Mouse (Mus musculus): ENCODE results near the gene Dlx2. TPM values are rescaled to one million over a fixed set of nuclear protein-coding genes. Genes with fewer than 3 reads are reported as not detected.

The Dlx2 gene
- polyA plus RNA-seq, 1 experiment = 0.04 TPM

DNA sequence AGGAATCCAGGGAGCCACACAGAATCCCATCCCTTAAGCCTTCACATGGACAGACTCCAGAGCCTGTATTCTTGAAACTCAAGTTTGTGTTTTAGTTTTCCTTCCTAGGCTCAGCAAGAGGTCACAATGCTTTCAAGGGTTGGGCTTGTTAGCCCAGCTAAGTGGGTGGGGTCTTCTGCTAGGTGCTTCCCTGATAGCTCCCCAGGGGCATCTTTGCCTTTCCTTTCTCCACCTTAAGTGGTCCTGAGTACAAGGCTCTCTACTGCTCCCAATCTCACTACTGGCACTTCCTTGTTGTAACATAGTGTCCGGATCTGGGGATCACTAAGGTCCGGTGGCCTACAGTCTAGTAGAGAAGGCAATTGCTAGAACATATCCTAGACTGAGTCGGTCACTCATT, 3.8 kb upstream of the Dlx2 start:
- DNase-seq = no peak
- no peak for TF ChIP-seq CTCF (IDR thresholded peaks at IDR 0.05; ENCODE audit: insufficient read depth, low read length)
- TF ChIP-seq POLR2A (IDR thresholded peaks at IDR 0.05; ENCODE audit: borderline replicate concordance, extremely low read depth, low read depth, low read length) = no peak
- 23% methylated on average over 3 of the region's 3 CpGs for WGBS
- no peaks in the 10 kb centered on the region for H3K4me1 ChIP-seq (ENCODE audit: control insufficient read depth, insufficient read depth, low read length)
- no peak overlapping the region for H3K4me3 ChIP-seq (replicated peaks; ENCODE audit: extremely low read depth, low read depth, low read length)

GRCm38 (mm10) chr2:71547829-71548228, 1.3 kb upstream of the Dlx2 start:
- TF ChIP-seq POLR2A (IDR thresholded peaks at IDR 0.05; ENCODE audit: borderline replicate concordance, extremely low read depth, low read depth, low read length) (no peak), CTCF (IDR thresholded peaks at IDR 0.05; ENCODE audit: insufficient read depth, low read length) (peak; percentile 88)
- H3K4me3 ChIP-seq (replicated peaks; ENCODE audit: extremely low read depth, low read depth, low read length) = no peak overlapping the region
- WGBS = 9% methylated on average over 8 of the region's 8 CpGs
- H3K4me1 ChIP-seq (ENCODE audit: control insufficient read depth, insufficient read depth, low read length) = peaks cover 6% of the 10 kb centered on the region; the same call in 1 of the 2 replicates
- DNase-seq = peak; percentile 62

DNA sequence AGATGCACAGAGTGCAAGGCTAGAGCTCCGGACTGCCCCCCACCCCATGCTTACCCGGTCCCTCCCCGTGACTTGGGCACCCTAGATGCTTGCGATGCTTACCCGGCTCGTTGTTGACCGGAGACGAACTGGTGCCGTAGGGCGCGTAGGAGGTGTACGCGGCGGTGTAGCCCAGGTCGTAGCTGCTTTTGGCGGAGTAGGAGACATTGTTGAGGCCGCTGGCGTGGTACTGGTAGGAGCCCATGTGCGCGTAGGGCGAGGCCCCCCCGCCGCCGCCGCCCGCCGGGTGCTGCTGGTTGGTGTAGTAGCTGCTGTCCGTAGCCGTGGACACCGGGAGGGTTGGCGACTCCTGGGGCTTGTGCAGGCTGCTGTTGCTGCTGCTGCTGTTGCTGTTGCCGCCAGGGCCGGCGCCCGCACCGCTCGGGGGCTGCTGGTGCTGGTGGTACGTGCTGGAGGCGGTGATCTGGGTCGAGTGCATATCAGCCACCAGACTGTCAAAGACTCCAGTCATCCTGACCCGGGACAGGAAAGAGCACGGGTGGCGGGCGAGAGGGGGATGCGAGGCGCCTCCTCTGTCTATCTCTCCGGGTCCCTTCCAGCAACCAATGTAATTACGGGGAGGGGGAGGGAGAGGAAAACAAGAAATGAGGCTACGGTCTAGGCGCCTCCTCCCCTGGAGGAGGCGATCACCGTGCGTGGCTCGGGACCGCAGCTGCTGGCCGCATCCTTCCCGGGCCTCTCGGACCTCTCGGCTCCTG, 493 bp downstream of the Dlx2 start:
- WGBS = 2% methylated on average over 59 of the region's 59 CpGs
- peaks cover 9% of the 10 kb centered on the region for H3K4me1 ChIP-seq (ENCODE audit: control insufficient read depth, insufficient read depth, low read length)
- no peak overlapping the region for H3K4me3 ChIP-seq (replicated peaks; ENCODE audit: extremely low read depth, low read depth, low read length)
- TF ChIP-seq POLR2A (IDR thresholded peaks at IDR 0.05; ENCODE audit: borderline replicate concordance, extremely low read depth, low read depth, low read length) (no peak), CTCF (IDR thresholded peaks at IDR 0.05; ENCODE audit: insufficient read depth, low read length) (no peak)
- peak; percentile 33 for DNase-seq

DNA sequence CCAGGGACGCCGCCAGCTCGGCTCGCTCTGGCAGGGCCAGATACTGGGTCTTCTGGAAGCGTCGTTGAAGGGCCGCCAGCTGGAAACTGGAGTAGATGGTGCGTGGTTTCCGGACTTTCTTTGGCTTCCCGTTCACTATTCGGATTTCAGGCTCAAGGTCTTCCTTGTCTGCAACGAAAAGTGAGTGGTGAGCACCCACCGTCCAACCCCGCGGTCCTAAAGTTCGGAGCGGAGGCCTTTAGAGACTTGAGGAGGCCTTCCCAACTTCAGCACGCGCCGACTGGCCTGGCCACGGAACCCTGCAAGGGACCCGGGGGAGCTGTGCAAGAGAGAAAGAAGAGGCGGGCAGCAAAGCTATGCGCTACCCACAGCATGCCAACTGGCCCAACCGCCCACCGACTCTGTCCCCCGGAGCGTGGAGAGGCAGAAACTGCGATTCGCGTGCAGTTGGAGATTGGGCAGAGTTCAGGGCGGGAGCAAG, 1.1 kb downstream of the Dlx2 start:
- 3% methylated on average over 32 of the region's 32 CpGs for whole genome bisulfite sequencing
- Histone ChIP-seq H3K4me3 (replicated peaks; ENCODE audit: extremely low read depth, low read depth, low read length) (no peak overlapping the region), H3K4me1 (ENCODE audit: control insufficient read depth, insufficient read depth, low read length) (peaks cover 12% of the 10 kb centered on the region)
- no peak for TF ChIP-seq POLR2A (IDR thresholded peaks at IDR 0.05; ENCODE audit: borderline replicate concordance, extremely low read depth, low read depth, low read length)
- no peak for TF ChIP-seq CTCF (IDR thresholded peaks at IDR 0.05; ENCODE audit: insufficient read depth, low read length)
- DNase-seq = no peak

GRCm38 (mm10) chr2:71544391-71545285, 1.9 kb downstream of the Dlx2 start:
- Histone ChIP-seq H3K4me1 (ENCODE audit: control insufficient read depth, insufficient read depth, low read length) (peaks cover 12% of the 10 kb centered on the region), H3K4me3 (replicated peaks; ENCODE audit: extremely low read depth, low read depth, low read length) (no peak overlapping the region)
- no peak for TF ChIP-seq POLR2A (IDR thresholded peaks at IDR 0.05; ENCODE audit: borderline replicate concordance, extremely low read depth, low read depth, low read length)
- no peak for TF ChIP-seq CTCF (IDR thresholded peaks at IDR 0.05; ENCODE audit: insufficient read depth, low read length)
- 4% methylated on average over 61 of the region's 61 CpGs for WGBS
- peak; percentile 17 for DNase-seq

DNA sequence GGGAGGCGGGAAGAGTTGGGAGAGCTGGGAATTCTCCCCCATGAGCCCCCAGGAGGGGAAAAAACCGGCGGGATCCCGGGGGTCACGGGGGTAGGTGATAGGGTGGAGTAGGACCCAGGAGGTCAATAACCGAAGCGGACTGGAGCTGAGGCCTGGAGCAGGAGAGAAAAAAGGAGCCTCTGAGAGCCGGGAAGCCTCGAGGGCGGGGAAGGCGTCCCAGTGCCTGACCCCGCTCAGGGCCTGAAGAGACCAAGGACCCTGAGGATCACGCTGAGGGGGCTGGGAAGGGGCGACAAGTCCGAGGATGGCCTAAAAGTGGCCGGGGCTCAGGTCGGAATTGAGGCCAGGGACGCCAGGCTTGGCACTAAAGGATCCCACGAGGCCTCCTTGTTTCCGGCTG, 2.6 kb downstream of the Dlx2 start:
- H3K4me3 ChIP-seq (replicated peaks; ENCODE audit: extremely low read depth, low read depth, low read length) = no peak overlapping the region
- DNase-seq = no peak
- WGBS = 6% methylated on average over 20 of the region's 20 CpGs
- H3K4me1 ChIP-seq (ENCODE audit: control insufficient read depth, insufficient read depth, low read length) = peaks cover 12% of the 10 kb centered on the region
- no peak for TF ChIP-seq POLR2A (IDR thresholded peaks at IDR 0.05; ENCODE audit: borderline replicate concordance, extremely low read depth, low read depth, low read length)
- TF ChIP-seq CTCF (IDR thresholded peaks at IDR 0.05; ENCODE audit: insufficient read depth, low read length) = no peak

DNA sequence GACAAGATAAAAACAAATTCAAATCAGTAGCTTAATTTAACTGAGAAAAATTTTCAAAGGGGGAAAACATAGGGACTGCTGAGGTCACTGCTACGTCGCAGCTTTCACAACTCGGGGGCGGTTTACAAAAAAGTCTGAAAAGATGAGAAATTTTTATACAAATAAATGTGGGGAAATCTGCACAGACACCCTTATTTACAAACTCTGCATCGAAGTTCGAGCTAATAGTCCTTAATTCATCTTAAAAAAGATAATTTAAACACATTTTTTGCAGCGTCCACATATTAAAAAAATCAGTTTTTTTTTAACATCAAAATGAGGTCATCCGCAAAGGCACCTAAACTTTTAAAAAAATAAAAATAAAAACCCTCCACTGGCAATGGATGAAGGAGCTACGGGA, 3.0 kb downstream of the Dlx2 start:
- H3K4me3 ChIP-seq (replicated peaks; ENCODE audit: extremely low read depth, low read depth, low read length) = no peak overlapping the region
- no peak for DNase-seq
- TF ChIP-seq POLR2A (IDR thresholded peaks at IDR 0.05; ENCODE audit: borderline replicate concordance, extremely low read depth, low read depth, low read length) (no peak), CTCF (IDR thresholded peaks at IDR 0.05; ENCODE audit: insufficient read depth, low read length) (no peak)
- 11% methylated on average over 9 of the region's 9 CpGs for WGBS
- H3K4me1 ChIP-seq (ENCODE audit: control insufficient read depth, insufficient read depth, low read length) = peaks cover 12% of the 10 kb centered on the region

GRCm38 (mm10) chr2:71542816-71543301, 3.7 kb downstream of the Dlx2 start:
- DNase-seq = peak; percentile 33
- TF ChIP-seq CTCF (IDR thresholded peaks at IDR 0.05; ENCODE audit: insufficient read depth, low read length) = no peak
- TF ChIP-seq POLR2A (IDR thresholded peaks at IDR 0.05; ENCODE audit: borderline replicate concordance, extremely low read depth, low read depth, low read length) = no peak
- peaks cover 12% of the 10 kb centered on the region for H3K4me1 ChIP-seq (ENCODE audit: control insufficient read depth, insufficient read depth, low read length)
- no peak overlapping the region for H3K4me3 ChIP-seq (replicated peaks; ENCODE audit: extremely low read depth, low read depth, low read length)
- 3% methylated on average over 29 of the region's 30 CpGs for whole genome bisulfite sequencing

GRCm38 (mm10) chr2:71542227-71542815, 4.2 kb downstream of the Dlx2 start:
- 12% methylated on average over 11 of the region's 11 CpGs for WGBS
- no peak for DNase-seq
- TF ChIP-seq POLR2A (IDR thresholded peaks at IDR 0.05; ENCODE audit: borderline replicate concordance, extremely low read depth, low read depth, low read length) = no peak
- TF ChIP-seq CTCF (IDR thresholded peaks at IDR 0.05; ENCODE audit: insufficient read depth, low read length) = no peak
- H3K4me3 ChIP-seq (replicated peaks; ENCODE audit: extremely low read depth, low read depth, low read length) = no peak overlapping the region
- peaks cover 12% of the 10 kb centered on the region for H3K4me1 ChIP-seq (ENCODE audit: control insufficient read depth, insufficient read depth, low read length)

Measured in lung, adult 2 months (tissue).